Mouse (Mus musculus) adrenal gland, postnatal 36 days (tissue): ENCODE results near the gene Tsks. TPM values are rescaled to one million over a fixed set of nuclear protein-coding genes. Genes with fewer than 3 reads are reported as not detected.

Experiments
- total RNA-seq, 2 experiments: library from RNA; stranded (reverse); gene quantifications; 2 replicates each; pipeline ENCODE4 v1.2.3; 2021

Tsks gene
- total RNA-seq, 2 experiments from 2014 or later, result not detected

Other genes with a start within 250 kb of the Tsks start
- not detected for gene Izumo2, start 234.5 kb upstream of the Tsks start, total RNA-seq
- gene Vrk3, start 194.8 kb upstream of the Tsks start, total RNA-seq, result 10 to 100 TPM; 47.5 to 50.6 TPM
- gene Zfp473, start 192.2 kb upstream of the Tsks start, total RNA-seq, result under 1 TPM; 0.49 to 0.70 TPM
- gene Nup62, start 127.1 kb upstream of the Tsks start, total RNA-seq, result 10 to 100 TPM; 40.9 to 42.5 TPM
- gene Il4i1, start 126.8 kb upstream of the Tsks start, total RNA-seq, result 1 to 10 TPM; 2.0 to 2.6 TPM
- 100 to 1,000 TPM; 135 to 151 TPM for gene Atf5, start 126.5 kb upstream of the Tsks start, total RNA-seq
- 100 to 1,000 TPM; 108 to 118 TPM for gene Akt1s1, start 94.2 kb upstream of the Tsks start, total RNA-seq
- 10 to 100 TPM; 54.1 to 73.4 TPM for gene Tbc1d17, start 94.1 kb upstream of the Tsks start, total RNA-seq
- gene Pnkp, start 86.1 kb upstream of the Tsks start, total RNA-seq, result 10 to 100 TPM; 41.7 to 50.6 TPM
- gene Ptov1, start 73.4 kb upstream of the Tsks start, total RNA-seq, result 100 to 1,000 TPM; 215 to 274 TPM
- gene Med25, start 50.5 kb upstream of the Tsks start, total RNA-seq, result 10 to 100 TPM; 86.1 to 97.1 TPM
- 10 to 100 TPM; 24.9 to 25.8 TPM for gene Fuz, start 47.1 kb upstream of the Tsks start, total RNA-seq
- 100 to 1,000 TPM in 1 of 2 experiments, 10 to 100 TPM in 1; 95.0 to 106 TPM for gene Ap2a1, start 13.7 kb upstream of the Tsks start, total RNA-seq
- gene Cpt1c, start 31.6 kb downstream of the Tsks start, total RNA-seq, result 10 to 100 TPM in 1 of 2 experiments, 1 to 10 TPM in 1; 8.6 to 10.7 TPM
- gene Prmt1, start 43.4 kb downstream of the Tsks start, total RNA-seq, result 100 to 1,000 TPM; 236 to 262 TPM
- gene Irf3, start 54.4 kb downstream of the Tsks start, total RNA-seq, result 100 to 1,000 TPM in 1 of 2 experiments, 10 to 100 TPM in 1; 90.4 to 123 TPM
- gene Bcl2l12, start 55.5 kb downstream of the Tsks start, total RNA-seq, result 10 to 100 TPM; 16.5 to 17.4 TPM
- gene Scaf1, start 73.2 kb downstream of the Tsks start, total RNA-seq, result 10 to 100 TPM; 76.9 to 82.6 TPM
- gene Rras, start 74.8 kb downstream of the Tsks start, total RNA-seq, result 100 to 1,000 TPM in 1 of 2 experiments, 10 to 100 TPM in 1; 98.9 to 101 TPM
- 10 to 100 TPM; 47.7 to 59.7 TPM for gene Prr12, start 109.7 kb downstream of the Tsks start, total RNA-seq
- gene Nosip, start 119.2 kb downstream of the Tsks start, total RNA-seq, result 10 to 100 TPM; 50.5 to 65.3 TPM
- gene Prrg2, start 119.5 kb downstream of the Tsks start, total RNA-seq, result 10 to 100 TPM; 18.1 to 20.5 TPM
- gene Rcn3, start 149.0 kb downstream of the Tsks start, total RNA-seq, result 10 to 100 TPM; 32.2 to 38.3 TPM
- 100 to 1,000 TPM; 116 to 138 TPM for gene Fcgrt, start 160.6 kb downstream of the Tsks start, total RNA-seq
- 1,000 to 10,000 TPM; 1,231 to 1,372 TPM for gene Rps11, start 181.2 kb downstream of the Tsks start, total RNA-seq
- 1,000 to 10,000 TPM; 1,621 to 1,757 TPM for gene Rpl13a, start 185.6 kb downstream of the Tsks start, total RNA-seq
- not detected for gene Gm45713, start 193.0 kb downstream of the Tsks start, total RNA-seq
- 10 to 100 TPM; 15.3 to 25.5 TPM for gene Flt3l, start 193.2 kb downstream of the Tsks start, total RNA-seq
- 10 to 100 TPM; 59.1 to 77.0 TPM for gene Pih1d1, start 211.1 kb downstream of the Tsks start, total RNA-seq
- 10 to 100 TPM; 62.7 to 76.7 TPM for gene Aldh16a1, start 211.4 kb downstream of the Tsks start, total RNA-seq
- under 1 TPM in 1 of 2 experiments, not detected in 1; 0.17 TPM for gene Slc17a7, start 220.7 kb downstream of the Tsks start, total RNA-seq
- not detected for gene Gfy, start 236.4 kb downstream of the Tsks start, total RNA-seq
- not detected for gene Pth2, start 237.8 kb downstream of the Tsks start, total RNA-seq